Mouse (Mus musculus) forebrain, embryonic 16.5 days (tissue): ENCODE measurements around the gene Dusp22. TPM values are rescaled to one million over a fixed set of nuclear protein-coding genes. Genes with fewer than 3 reads are reported as not detected.

Experiments used
- ATAC-seq: fragments of 200-750 bp; cut with Nextera tagmentation; 2 replicates; pipeline ENCODE4 v1.8.0; 2017; ENCODE audit warnings: mild to moderate bottlenecking, moderate library complexity
- H3K27ac ChIP-seq: fragments of 300-500 bp; sonication (generic); 2 replicates; pipeline ENCODE4 v1.5.1; 2014; ENCODE audit warnings: low read length, control low read depth
- H3K27me3 ChIP-seq: fragments of 300-500 bp; sonication (generic); replicated peaks from 2 replicates; pipeline ENCODE4 v1.6.1; 2014; ENCODE audit warnings: low read length; ENCODE audit not compliant: control insufficient read depth, insufficient read depth
- H3K36me3 ChIP-seq: fragments of 300-500 bp; sonication (generic); 2 replicates; pipeline ENCODE4 v1.6.1; 2014; ENCODE audit not compliant: control insufficient read depth, insufficient read depth
- H3K4me1 ChIP-seq: fragments of 300-500 bp; sonication (generic); replicated peaks from 2 replicates; pipeline ENCODE4 v1.6.1; 2014; ENCODE audit warnings: low read length; ENCODE audit not compliant: control insufficient read depth, insufficient read depth
- H3K4me2 ChIP-seq: fragments of 300-500 bp; sonication (generic); 2 replicates; pipeline ENCODE4 v1.6.1; 2014; ENCODE audit warnings: mild to moderate bottlenecking, low read length, control low read depth
- H3K4me3 ChIP-seq: fragments of 300-500 bp; sonication (generic); replicated peaks from 2 replicates; pipeline ENCODE4 v1.5.1; 2014; ENCODE audit warnings: mild to moderate bottlenecking, low read length, control low read depth
- H3K9ac ChIP-seq: fragments of 300-500 bp; sonication (generic); replicated peaks from 2 replicates; pipeline ENCODE4 v1.6.1; 2014; ENCODE audit warnings: low read depth, low read length, control low read depth
- H3K9me3 ChIP-seq: fragments of 300-500 bp; sonication (generic); 2 replicates; pipeline ENCODE4 v1.6.1; 2016; ENCODE audit warnings: low read length; ENCODE audit not compliant: control insufficient read depth
- whole genome bisulfite sequencing: fragments of 180-500 bp; shearing (Covaris S2); extraction: QIAGEN DNeasy Blood & Tissue Kit; methylation state at CpG from one replicate; pipeline ENCODE4 v1.1.7; 2014; 5-methylcytosine and 5-hydroxymethylcytosine counted together
- polyA plus RNA-seq: library from polyadenylated mRNA; unstranded; fragments of >200 nt; fragmentation: Nextera tagmentation; extraction: Ambion mirVana; gene quantifications from 2 replicates; pipeline ENCODE4 v1.2.1, GENCODE M21; 2015

Dusp22 gene
- 14.0 and 15.9 TPM in 2 replicates for polyA plus RNA-seq

GRCm38 (mm10) chr13:30659613-30660505 lies at the start of gene Dusp22:
Dusp22 (plus strand) TSS chr13:30659999.
- H3K27ac ChIP-seq: peak within 1 kb of the TSS; percentile 20
- no peaks in the 10 kb centered on the region for H3K36me3 ChIP-seq
- no peaks in the 10 kb centered on the region for H3K27me3 ChIP-seq
- 0 out of 2 replicates have a peak, but pooled peaks cover 5% of the 10 kb centered on the region for H3K4me1 ChIP-seq
- ATAC-seq: peak; percentile 95
- WGBS: under 1% methylated on average over 72 of the region's 74 CpGs
- peak within 1 kb of the TSS; percentile 86 for H3K4me2 ChIP-seq
- H3K4me3 ChIP-seq: peak within 1 kb of the TSS; percentile 60
- H3K9ac ChIP-seq: peak within 1 kb of the TSS; percentile 81
- no peaks in the 10 kb centered on the region for H3K9me3 ChIP-seq

- Histone ChIP-seq H3K4me3 (no peak overlapping the region), H3K36me3 (no peaks in the 10 kb centered on the region), H3K27me3 (no peaks in the 10 kb centered on the region), H3K9ac (no peak overlapping the region), H3K27ac (no peak overlapping the region), H3K4me2 (no peak overlapping the region), H3K4me1 (no peaks in the 10 kb centered on the region), H3K9me3 (no peaks in the 10 kb centered on the region)
- no peak for ATAC-seq
- 89% methylated on average over 6 of the region's 6 CpGs for WGBS
Measured at GRCm38 (mm10) chr13:30612079-30612794, 47.6 kb upstream of the Dusp22 start.

GRCm38 (mm10) chr13:30619684-30620083 lies 40.1 kb upstream of the Dusp22 start:
- H3K9ac ChIP-seq: no peak overlapping the region
- no peak overlapping the region for H3K4me3 ChIP-seq
- H3K27ac ChIP-seq: no peak overlapping the region
- H3K9me3 ChIP-seq: no peaks in the 10 kb centered on the region
- no peak for ATAC-seq
- WGBS: 68% methylated on average over 3 of the region's 3 CpGs
- no peaks in the 10 kb centered on the region for H3K4me1 ChIP-seq
- H3K27me3 ChIP-seq: no peaks in the 10 kb centered on the region
- H3K36me3 ChIP-seq: no peaks in the 10 kb centered on the region
- H3K4me2 ChIP-seq: no peak overlapping the region

- peak; percentile 67 for ATAC-seq
- no peaks in the 10 kb centered on the region for H3K4me1 ChIP-seq
- WGBS: 50% methylated on average over 8 of the region's 8 CpGs
Measured at GRCm38 (mm10) chr13:30628195-30629048, 31.4 kb upstream of the Dusp22 start.

GRCm38 (mm10) chr13:30629794-30630410 lies 29.9 kb upstream of the Dusp22 start:
- Histone ChIP-seq H3K4me2 (no peak overlapping the region), H3K9me3 (no peaks in the 10 kb centered on the region), H3K4me1 (no peaks in the 10 kb centered on the region), H3K27me3 (no peaks in the 10 kb centered on the region), H3K4me3 (no peak overlapping the region), H3K36me3 (no peaks in the 10 kb centered on the region), H3K9ac (no peak overlapping the region), H3K27ac (no peak overlapping the region)
- ATAC-seq: no peak
- 88% methylated on average over 10 of the region's 10 CpGs for WGBS

More at GRCm38 (mm10) chr13:30628195-30629048, 31.4 kb upstream of the Dusp22 start:
- H3K4me2 ChIP-seq: no peak overlapping the region
- H3K27me3 ChIP-seq: no peaks in the 10 kb centered on the region
- H3K4me3 ChIP-seq: no peak overlapping the region
- H3K27ac ChIP-seq: no peak overlapping the region
- no peaks in the 10 kb centered on the region for H3K36me3 ChIP-seq
- H3K9me3 ChIP-seq: no peaks in the 10 kb centered on the region
- no peak overlapping the region for H3K9ac ChIP-seq

GRCm38 (mm10) chr13:30632998-30633397 lies 26.8 kb upstream of the Dusp22 start:
- Histone ChIP-seq H3K4me3 (no peak overlapping the region), H3K9me3 (no peaks in the 10 kb centered on the region), H3K36me3 (no peaks in the 10 kb centered on the region), H3K27ac (no peak overlapping the region), H3K4me1 (no peaks in the 10 kb centered on the region), H3K9ac (no peak overlapping the region), H3K27me3 (no peaks in the 10 kb centered on the region), H3K4me2 (no peak overlapping the region)
- no peak for ATAC-seq
- 83% methylated on average over 6 of the region's 6 CpGs for WGBS

GRCm38 (mm10) chr13:30636453-30636852 lies 23.3 kb upstream of the Dusp22 start:
- H3K4me1 ChIP-seq: no peaks in the 10 kb centered on the region
- H3K4me3 ChIP-seq: no peak overlapping the region
- H3K36me3 ChIP-seq: no peaks in the 10 kb centered on the region
- WGBS: 82% methylated on average over 4 of the region's 4 CpGs
- no peak for ATAC-seq
- H3K27me3 ChIP-seq: no peaks in the 10 kb centered on the region
- H3K27ac ChIP-seq: no peak overlapping the region
- H3K9me3 ChIP-seq: no peaks in the 10 kb centered on the region
- no peak overlapping the region for H3K9ac ChIP-seq
- no peak overlapping the region for H3K4me2 ChIP-seq

GRCm38 (mm10) chr13:30638378-30639115 lies 21.3 kb upstream of the Dusp22 start:
- Histone ChIP-seq H3K9me3 (no peaks in the 10 kb centered on the region), H3K27ac (no peak overlapping the region), H3K4me2 (no peak overlapping the region), H3K4me1 (no peaks in the 10 kb centered on the region), H3K36me3 (no peaks in the 10 kb centered on the region), H3K4me3 (no peak overlapping the region), H3K9ac (no peak overlapping the region), H3K27me3 (no peaks in the 10 kb centered on the region)
- no peak for ATAC-seq
- WGBS: 90% methylated on average over 5 of the region's 5 CpGs
